Mouse (Mus musculus) thymus, postnatal 10 days (tissue): Measurements from ENCODE around the gene Sun2.

ENCODE experiments used
- DNase-seq, 2 experiments: peaks; one replicate each; pipeline ENCODE4 v3.0.0; 2021; ENCODE audit warnings: low spot score in 2 of 2

Sun2 gene

DNA sequence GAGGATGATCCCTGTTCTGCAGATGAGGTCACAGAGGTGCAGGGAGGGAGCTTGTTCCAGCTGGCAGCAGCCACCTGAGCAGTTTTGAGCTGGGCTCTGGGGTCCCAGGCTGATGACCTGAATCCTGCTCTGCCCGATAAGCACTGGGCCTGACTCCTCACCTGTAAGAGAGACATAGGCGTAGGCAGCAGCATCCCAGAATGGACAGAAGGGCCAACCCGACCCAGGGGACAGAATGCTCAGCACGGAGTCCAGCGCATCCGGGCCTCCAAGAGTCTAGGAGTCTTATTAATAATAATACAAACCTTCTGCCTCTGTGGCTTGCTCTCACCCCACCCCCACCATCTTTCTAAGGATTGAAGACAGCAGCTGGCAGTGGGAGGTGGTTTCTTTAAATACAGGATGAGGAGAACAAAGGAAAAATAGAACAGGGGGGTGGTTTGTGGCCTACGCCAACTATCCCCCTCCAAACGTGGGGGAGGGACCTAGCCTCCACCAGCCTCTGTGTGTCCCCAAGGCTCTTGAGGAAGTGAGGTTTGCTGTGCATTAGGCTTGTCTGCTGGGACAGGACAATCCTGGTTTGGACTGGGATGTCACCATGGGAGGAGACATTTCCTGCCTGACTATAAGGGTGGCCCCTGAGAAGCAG is 13.8 kb upstream of the Sun2 start:
- no peak for DNase-seq

DNA sequence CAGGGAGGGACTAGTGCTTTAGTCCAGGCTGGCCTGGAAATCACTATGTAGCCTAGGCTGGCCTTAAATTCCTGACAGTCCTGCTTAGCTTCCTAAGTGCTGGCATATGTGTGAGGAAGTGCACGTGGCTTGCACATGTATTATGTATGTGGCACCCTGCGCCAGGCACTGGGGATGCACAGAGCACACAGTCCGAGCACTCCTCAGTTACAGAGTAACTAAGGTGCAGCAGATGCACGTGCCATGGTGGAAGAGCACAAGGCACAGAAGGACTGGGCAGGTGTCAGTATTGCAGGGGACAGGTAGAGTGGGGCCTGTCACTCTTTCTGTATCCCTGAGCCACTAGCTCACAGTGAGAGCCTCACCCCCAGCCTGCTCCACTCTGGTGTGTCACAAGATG is 12.8 kb upstream of the Sun2 start:
- no peak for DNase-seq

DNA sequence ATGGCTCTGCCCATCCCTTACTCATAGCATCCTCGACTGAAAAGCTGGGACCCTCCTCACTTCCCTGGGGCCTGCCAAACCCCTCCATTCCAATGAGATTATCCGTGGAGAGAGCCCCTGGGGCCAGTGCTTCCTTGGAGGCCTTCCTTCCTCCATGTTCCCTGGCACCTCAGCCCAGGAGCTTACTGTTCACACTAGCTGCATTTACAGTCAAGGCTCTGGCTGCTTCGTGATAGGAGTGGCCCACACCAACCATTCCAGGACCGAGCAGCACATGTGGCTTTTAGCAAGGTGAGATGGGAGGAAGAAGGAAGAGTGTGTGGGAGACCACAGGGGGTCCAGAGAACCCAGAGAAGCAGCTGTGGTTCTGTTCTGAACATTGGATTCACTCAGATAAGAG is 11.5 kb upstream of the Sun2 start:
- DNase-seq: no peak

DNA sequence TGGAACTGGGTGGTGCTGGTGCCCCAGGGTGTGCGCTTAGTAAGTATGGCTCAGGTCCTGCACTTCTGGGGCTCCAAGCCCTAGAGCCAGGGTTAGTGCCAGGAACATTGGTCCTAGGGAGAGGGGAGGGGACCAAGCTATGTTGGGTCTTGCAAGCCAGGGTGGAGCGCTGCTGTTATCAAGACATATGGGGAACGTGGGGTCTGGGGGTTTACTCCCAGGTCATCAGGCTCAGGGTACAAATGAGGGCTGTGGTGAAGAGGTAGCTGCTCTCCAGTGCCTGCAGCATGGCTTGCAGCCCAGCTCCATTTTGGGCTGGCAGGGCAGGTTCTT is 11.1 kb upstream of the Sun2 start:
- no peak for DNase-seq

DNA sequence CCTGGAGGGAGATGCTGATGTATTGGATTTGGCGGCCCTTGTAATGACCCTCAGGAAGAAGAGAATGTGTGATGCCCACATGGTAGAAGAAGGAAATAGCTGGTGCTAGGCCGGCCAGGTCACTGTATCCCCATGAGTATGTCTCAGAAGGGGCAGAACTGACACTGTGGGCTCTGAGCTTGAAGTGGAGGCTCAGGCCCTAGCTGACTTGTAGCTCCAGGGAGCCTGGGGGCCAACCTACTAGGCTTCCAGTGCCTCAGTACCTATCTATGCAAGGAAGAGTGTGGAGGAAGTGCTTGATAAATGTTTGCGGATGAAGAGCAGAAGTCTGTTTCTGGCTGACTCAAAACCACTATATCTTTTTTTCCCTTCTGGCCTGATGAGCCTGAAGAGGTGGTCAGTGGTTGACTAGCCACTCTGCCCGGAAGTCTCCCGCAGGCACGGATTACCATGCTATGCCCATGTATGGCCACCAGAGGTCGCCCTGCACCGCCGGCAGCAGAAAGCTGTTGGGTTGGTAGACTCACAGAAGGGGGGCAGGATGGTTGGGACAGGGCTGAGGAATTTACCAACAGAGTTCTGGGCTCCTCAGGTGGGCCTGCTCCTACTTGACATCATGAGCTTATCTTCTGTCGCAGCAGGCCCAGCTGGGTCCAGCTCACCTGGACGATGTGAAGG is 10.5 kb upstream of the Sun2 start:
- DNase-seq: peak; percentile 55 to 71

DNA sequence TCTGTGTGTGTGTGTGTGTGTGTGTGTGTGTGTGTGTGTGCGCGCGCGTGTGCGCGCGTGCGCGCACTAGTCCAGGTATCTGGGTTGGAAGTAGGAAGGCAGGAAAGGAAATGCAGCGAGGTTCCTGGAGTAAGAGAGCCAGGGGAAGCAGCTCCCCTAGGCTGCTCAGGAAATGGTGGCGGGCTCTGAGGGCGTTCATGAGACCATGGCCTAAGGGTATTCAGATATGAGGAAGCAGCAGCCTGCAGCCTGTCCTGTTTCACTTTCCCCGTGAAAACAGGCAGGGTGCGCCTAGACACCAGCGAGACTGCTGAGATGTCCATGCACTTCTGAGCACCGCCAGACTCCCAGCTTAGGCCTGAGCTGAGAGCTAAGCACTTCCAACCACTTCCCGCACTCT is 9.4 kb upstream of the Sun2 start:
- no peak for DNase-seq

DNA sequence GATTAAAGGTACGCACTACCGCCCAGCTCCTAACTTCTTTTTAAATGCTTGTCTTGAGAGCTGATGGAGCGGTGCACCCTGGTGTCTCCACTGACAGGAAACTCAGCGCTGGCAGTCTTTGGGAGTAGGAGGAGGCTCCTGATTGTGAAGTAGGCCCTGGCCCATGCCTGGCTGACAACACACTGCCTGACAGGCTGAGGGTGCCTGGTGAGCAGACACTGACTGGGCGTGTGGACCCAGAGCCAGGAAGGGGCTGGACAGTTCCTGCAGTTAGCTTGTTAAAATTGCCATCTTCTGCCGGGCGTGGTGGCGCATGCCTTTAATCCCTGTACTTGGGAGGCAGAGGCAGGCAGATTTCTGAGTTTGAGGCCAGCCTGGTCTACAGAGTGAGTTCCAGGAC is 7.9 kb upstream of the Sun2 start:
- DNase-seq: no peak

DNA sequence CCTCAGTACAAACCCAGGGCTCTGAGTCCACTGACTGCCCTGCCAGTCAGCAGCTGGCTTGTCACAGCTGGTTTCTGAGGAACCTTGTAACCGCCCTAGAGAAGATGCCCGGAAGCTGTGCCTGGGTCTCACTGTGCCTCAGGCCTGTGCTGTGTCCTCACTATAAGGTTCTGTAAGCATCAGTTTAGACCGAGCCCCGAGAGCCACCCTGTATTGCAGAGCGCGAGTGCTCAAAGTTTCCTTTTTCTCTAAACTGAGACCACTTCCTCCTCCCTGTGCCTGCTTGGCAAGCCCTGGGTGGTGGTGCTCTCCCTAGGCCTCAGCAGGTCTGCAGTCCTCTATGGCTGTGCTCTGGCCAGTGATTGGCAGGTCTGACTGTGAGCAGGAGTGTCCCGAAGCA is 6.8 kb upstream of the Sun2 start:
- no peak for DNase-seq

DNA sequence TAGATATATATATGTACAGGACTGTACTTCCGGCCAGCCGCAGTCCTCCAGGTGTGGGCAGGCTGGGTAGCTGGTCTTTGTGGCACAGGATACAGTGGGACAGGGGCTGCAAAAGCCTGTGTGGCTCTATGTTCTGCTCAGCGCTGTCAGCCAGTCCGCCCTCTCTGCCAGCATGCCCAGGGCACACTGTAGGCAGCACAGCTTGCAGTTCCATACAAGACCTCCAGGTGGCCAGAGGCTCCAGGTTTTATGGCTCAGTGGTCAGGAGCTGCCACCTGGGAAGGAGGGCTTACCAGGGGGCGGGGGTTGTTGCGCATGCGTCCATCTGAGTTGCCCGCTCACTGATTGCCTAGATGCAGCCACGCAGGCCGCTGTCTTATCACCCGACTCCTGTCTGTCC is 5.7 kb upstream of the Sun2 start:
- DNase-seq: peak; percentile 22 to 50

DNA sequence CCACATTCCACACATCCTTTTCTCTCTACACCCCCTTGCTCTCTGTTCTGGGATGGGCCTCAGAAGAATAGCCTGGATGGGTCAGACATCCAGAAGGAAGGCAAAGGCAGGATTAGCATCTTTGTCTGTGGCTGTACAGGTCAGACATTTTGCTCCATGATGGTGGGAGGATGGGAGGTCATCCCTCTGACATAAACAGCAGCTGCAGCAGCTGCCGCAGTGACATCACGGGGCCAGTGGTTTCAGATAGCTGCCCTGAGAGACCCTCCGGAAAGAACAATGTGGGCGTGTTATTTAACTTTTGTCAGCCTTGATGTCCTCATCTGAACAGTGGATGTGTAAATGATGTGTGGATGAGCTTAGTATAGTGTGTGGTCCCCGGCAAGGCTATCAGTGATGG is 3.5 kb upstream of the Sun2 start:
- DNase-seq: no peak

DNA sequence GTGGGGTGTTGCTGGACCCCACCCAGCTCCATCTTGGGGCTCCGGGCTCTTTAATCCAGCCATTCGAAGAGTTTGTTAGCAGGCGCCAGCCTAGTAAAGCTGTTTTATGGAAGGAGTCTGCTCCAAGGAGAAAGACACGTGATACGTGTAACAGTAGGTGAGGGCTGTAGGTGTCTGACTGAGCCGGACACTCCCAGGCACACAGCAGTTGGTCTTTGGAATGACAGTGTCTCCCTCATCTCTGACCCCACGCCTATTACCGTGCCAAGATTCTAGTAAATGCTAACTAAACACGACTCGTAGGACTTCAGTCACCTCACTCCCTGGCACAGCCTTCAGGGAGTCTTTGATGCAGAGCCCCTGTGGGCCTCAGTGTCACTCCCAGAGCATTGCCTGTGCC is 3.0 kb upstream of the Sun2 start:
- no peak for DNase-seq

DNA sequence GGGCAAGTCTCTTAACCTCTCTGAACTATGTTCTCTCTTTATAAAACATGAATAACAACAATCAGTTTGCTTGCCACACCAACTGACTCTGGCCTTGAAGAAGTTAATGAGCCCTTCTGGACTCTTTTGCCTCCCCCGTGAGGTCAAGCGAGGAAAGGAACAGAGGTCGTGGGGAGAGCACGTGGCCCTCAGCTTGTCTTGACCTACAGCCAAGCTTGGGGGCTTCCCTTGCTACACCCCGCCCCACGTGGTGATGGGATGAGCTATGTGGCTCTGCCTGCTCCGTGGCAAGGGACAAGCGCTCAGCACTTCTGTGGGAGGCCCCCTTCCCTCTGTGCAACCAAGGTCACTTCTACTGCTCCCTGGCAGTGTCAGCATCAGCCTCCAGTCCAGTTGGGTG is 2.4 kb upstream of the Sun2 start:
- DNase-seq: no peak

DNA sequence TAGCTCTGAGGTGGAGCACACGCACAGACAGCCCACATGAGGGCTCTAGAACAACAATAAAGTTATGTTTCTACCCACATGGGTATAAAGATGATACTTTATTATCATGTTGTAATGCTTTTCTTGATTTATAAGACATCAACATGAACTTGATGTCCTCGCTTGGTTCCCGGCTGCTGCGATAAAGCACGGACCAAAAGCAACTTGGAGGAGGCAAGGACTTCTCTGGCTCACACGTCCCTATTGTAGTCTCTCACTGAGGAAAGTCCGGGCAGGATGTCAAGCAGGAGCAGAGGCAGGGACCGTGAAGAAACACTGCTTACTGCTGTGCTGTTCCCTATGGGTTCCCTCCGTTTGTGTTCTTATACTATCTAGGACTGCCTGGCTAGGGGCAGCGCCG is 1.7 kb upstream of the Sun2 start:
- no peak for DNase-seq

DNA sequence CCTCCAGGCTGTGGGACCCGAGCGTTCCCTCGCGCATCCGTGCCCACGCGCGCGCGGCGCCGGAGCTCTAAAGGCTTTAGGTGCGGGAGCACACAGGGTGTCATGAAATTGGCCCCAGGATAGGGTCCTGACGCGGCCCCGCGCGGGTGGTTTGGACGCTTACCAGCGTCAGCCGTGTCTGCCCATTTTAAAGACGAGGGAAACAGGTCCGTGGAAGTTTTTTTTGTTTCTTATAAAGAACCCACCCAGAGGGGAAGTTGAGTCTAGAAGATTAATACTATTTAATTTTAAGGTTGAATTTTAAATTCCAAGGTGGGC is 329 bp upstream of the Sun2 start:
- DNase-seq: no peak

DNA sequence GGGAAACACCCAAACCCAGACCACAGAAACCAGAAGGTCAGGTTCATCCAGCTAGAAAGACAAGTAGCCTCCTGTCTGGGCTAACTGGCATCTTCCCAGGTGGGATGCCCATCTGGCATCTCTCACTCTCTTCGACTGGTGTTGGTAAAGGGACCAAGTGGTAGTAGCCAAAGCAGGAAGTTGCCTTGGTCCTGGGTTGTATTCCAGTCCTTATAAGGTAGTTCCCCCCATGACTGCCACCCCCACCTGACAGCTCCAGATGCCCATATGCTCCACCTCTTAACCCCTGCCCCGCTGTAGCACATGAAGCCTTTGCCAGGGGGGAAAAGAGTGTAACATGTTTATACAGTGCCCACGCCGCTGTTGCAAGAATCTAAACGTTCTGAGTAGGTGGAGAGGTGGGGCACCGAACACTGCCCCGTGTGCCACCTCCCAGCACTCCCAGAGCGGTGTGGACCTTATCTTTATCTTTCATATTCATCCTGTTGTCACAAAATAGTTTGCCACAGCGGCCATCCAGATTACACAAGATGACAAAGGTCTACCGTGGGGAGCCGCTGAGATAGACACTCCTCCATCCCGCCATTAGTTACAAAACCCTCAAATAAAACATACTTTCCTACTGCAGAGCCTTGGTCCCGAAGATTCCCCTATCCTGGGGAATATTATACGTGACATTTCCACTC is 1.0 kb downstream of the Sun2 start:
- peak; percentile 48 to 53 for DNase-seq

DNA sequence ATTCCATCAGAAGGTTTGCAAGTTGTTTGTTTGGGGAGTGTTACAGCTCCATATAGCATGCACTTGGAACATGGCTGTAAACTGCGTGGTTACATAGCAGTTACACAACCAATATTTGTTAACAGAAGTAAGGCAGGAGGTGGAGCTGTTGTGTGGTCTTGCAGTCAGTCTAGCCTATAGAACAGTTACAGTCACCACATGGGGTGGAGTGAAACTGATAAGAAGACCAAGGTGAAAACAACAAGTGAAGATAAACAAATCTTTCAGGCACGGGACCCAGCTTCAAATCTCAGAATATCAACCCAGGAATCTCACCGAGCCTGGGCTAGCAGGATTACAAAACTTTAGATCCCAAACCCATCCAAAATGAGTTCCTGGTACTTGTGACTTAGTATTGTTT is 1.6 kb downstream of the Sun2 start:
- DNase-seq: no peak

DNA sequence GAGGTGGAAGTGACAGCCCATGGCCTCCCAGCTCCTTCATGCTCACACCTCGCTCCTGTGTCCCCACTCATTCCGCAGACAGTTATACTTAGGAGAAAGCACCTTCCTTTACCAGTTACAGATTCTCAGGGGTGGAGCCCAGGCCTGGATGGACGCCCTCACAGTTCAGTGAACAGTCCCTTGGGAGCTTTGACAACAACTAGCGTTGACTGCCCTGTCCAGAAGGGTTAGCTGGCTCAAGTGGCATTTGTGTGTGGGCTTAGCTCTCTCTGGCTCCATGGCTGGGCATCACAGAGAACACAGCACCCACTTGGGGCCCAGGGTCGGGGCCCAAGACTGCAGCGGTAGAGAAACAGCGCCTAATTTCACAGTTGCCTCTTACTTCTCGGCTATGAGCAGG is 8.0 kb downstream of the Sun2 start:
- DNase-seq: no peak

DNA sequence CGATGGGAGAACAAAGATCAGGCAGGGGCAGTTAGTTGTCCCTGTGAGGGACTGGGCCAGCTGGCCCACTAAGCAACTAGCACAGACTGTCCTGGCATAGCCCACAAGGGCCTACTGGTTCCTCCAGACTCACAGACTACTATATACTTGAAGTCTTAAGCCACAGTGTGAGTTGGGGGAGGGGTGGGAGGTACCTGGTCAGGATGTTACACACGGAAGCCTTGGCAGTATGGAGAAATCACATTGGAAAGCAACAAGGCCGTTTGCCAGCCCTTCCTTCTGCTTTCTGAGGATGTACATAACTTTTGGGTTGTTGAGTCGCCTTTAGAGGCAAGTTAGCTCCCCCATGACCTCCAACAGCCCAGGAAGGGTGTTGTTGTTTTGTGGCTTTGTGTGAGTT is 8.7 kb downstream of the Sun2 start:
- no peak for DNase-seq

DNA sequence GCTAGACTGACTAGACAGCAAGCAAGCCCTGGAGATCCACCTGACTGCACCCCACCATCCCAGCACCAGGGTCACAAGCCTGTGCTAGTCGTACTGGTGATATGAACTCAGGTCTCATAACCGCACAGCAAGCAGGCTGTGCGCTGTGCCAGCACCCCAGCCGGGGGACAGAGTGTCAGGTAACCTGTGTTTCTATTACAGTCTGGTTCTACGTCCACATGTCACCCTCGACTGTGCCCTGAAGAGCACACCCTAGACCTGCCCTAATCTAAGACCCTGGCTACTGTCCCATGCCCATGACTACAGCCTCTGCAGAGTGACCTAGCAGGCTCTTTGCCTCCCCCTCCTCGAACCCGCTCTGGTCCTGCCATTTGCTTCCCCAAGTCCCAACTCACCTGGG is 9.1 kb downstream of the Sun2 start:
- no peak for DNase-seq

DNA sequence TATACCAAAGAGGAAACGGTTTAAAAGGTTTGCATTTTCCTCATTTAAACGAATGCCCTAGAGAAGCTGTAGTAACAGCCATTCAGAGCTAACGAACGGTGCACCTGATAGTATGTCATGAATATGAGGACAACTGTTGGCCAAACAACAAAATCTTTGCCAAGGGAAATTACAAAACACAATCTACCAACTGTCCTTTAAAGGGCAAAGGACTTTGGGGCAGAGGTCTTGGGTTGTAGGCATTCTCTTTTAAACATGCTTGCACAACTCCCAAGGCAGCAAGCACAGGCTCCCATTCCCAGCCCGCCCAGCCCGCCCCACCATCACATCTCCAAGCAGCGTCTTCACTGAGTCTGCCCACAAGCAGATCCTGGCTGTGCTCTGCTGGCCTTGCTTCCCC is 10.8 kb downstream of the Sun2 start:
- no peak for DNase-seq

DNA sequence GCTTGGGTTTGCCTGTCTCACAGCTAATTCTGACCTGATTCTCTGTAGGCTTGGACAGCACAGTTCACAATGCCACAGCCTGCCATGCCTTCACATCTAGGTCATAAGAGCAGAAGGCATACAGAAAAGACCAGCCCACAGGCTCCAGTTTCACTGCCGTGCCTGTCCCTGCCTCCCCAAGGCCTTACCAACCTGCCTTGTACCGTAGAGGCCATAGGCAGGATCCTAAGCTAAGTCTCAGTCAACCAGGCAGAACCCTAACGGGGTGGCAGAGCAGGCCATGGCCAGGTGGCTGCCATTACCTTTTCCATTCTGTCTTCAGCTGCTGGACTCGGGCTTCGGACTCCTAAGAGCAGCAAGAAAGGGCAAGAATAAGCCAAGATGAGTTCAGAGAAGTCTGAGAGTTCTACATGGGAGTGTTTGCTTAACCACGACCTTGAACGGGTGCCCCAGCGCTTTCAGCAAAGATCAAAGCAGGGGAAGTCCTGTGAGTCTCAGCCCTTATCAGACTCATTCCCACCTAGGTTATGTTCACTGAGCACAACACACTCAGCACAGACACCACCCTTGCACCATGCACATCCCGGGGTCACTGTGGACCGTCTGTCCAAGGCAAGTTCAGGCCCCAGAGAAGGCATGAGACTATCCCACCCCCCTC is 13.5 kb downstream of the Sun2 start:
- DNase-seq: no peak

DNA sequence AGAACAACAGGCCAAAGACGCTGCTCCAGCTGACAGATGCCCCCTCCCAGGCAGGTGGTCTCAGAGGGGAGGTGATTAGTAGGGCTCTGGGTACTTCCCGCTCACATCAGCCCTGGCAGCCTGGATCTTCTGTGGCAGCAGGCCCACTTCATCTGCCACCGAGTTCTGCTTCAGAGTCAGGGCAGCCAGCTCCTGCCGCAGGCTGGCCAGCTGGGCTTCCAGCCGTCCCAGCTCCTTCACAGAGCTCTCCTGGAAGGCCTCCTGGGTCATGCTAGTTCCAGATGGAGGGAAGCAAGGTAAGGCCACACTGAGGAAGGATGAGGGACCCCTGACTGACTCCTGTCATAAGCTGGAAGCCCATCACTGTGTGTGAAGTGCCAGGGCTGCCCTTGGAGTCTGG is 14.0 kb downstream of the Sun2 start:
- no peak for DNase-seq

DNA sequence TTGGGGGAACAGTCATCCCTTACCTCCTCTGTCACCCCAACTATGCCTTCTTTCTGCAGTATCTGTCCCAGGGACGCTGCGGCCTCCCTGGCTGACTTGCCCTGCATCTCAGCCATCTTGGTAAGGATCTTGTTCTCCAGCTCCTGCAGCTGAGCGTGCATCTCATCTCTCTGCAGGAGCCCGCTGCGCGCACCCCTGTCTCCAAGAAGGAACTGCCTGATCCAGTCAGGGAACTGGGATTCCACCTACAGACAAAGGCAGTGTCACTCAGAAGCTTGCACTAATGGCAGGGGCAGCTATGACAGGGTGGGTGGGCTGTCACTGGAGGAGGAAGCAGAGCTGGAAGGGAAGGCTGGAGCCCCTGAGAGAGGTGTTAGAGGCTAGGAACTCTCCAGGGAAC is 14.5 kb downstream of the Sun2 start:
- no peak for DNase-seq
